Mouse (Mus musculus) ES-Bruce4 (cell line): ENCODE results near the gene Scube1.

Experiments used
- CTCF ChIP-seq: IDR thresholded peaks from one replicate; pipeline ENCODE4 v1.8.1; 2011; ENCODE audit warnings: low read depth, low read length
- EP300 ChIP-seq: IDR thresholded peaks from 2 replicates; pipeline ENCODE4 v1.6.1; 2011; ENCODE audit warnings: low read depth, low read length; ENCODE audit not compliant: insufficient read depth
- POLR2A ChIP-seq: IDR thresholded peaks from one replicate; pipeline ENCODE4 v1.8.1; 2011; ENCODE audit warnings: low read length; ENCODE audit not compliant: insufficient read depth

GRCm38 (mm10) chr15:83772953-83773352 is 48.1 kb upstream of the Scube1 start:
- TF ChIP-seq CTCF = no peak
- no peak for TF ChIP-seq POLR2A
- TF ChIP-seq EP300 = no peak
